Mouse (Mus musculus) liver, embryonic 14.5 days (tissue): ENCODE results near the gene Parva.

Experiments used
- CTCF ChIP-seq: IDR thresholded peaks from 2 replicates; pipeline ENCODE4 v1.5.1; 2016; ENCODE audit warnings: antibody characterized with exemption, low read depth, control low read depth
- EP300 ChIP-seq: IDR thresholded peaks from 2 replicates; pipeline ENCODE4 v1.6.1; 2016; ENCODE audit warnings: antibody characterized with exemption, low read depth

DNA sequence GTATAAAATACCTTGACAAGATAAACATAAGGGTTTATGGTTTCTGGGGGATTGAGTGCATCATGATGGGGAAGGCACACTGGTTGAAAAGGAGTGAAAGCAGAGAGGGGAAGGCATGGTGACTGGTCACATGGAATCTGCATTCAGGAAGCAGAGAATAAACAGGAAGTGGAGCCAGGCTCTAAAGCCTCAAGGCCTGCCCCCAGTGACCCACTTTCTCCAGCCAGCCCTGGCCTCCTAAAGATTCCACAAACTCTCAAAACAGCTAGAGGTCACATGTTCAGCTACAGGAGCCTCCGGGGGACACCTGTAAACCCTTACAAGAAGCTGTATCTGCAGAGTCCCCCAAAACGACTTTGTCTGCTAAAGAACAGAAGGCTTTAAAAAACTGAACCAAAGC lies 22.2 kb upstream of the Parva start:
- TF ChIP-seq CTCF: no peak
- TF ChIP-seq EP300: no peak
